8 mouse cellular contexts compared by ENCODE assay signal in genomic region chr12:99883000-99883712, GRCm38 (mm10). TPM values are rescaled to one million over a fixed set of nuclear protein-coding genes. Genes with fewer than 3 reads are reported as not detected.
DNase-seq lines count a peak whose midpoint lies in the region; ATAC-seq and TF ChIP-seq lines count a peak whose summit lies in the region.

No protein-coding gene starts in this region.

- peak overlapping the region; percentile 67 for H3K9ac ChIP-seq in heart, embryonic 15.5 days
- peak overlapping the region; percentile 85 for H3K9ac ChIP-seq in liver, embryonic 14.5 days (replicated peaks)
- H3K9ac ChIP-seq in neural tube, embryonic 11.5 days (ENCODE audit: low read length), result peak overlapping the region; percentile 67
- peak overlapping the region; percentile 82; the same call in 1 of the 2 replicates for H3K9ac ChIP-seq in stomach, postnatal 0 days (ENCODE audit: low read length)

- peak overlapping the region; percentile 89 for H3K4me3 ChIP-seq in heart, embryonic 15.5 days
- peak overlapping the region; percentile 84 to 95 for H3K4me3 ChIP-seq in liver, embryonic 14.5 days (ENCODE audit: insufficient read depth in 1 of 2, low read depth in 2 of 2, low read length in 2 of 2)
- peak overlapping the region; percentile 78 for H3K4me3 ChIP-seq in neural tube, embryonic 11.5 days (ENCODE audit: low read depth, low read length)
- H3K4me3 ChIP-seq in stomach, postnatal 0 days (ENCODE audit: low read depth, low read length), result peak overlapping the region; percentile 76

- H3K9me3 ChIP-seq in heart, embryonic 15.5 days (replicated peaks), result no peaks in the 10 kb centered on the region
- H3K9me3 ChIP-seq in liver, embryonic 14.5 days (ENCODE audit: control insufficient read depth, low read length), result no peaks in the 10 kb centered on the region
- H3K9me3 ChIP-seq in neural tube, embryonic 11.5 days (ENCODE audit: control insufficient read depth, low read length), result no peaks in the 10 kb centered on the region
- no peaks in the 10 kb centered on the region for H3K9me3 ChIP-seq in stomach, postnatal 0 days (ENCODE audit: control insufficient read depth, low read length)

- peak overlapping the region; percentile 91 for H3K27ac ChIP-seq in heart, embryonic 15.5 days
- H3K27ac ChIP-seq in liver, embryonic 14.5 days, result peak overlapping the region; percentile 92
- no peak overlapping the region for H3K27ac ChIP-seq in neural tube, embryonic 11.5 days (ENCODE audit: low read depth, low read length)
- 0 out of 2 replicates have a peak overlapping the region, but pooled peaks have one; percentile 42 for H3K27ac ChIP-seq in stomach, postnatal 0 days (replicated peaks)

- no peak for TF ChIP-seq EP300 in liver, embryonic 14.5 days (IDR thresholded peaks at IDR 0.05; ENCODE audit: low read depth)
- no peak for TF ChIP-seq EP300 in stomach, postnatal 0 days (optimal IDR thresholded peaks at IDR 0.05)

- TF ChIP-seq CTCF in liver, embryonic 14.5 days (IDR thresholded peaks at IDR 0.05; ENCODE audit: low read depth), result peak; percentile 15; the same call in 1 of the 2 replicates
- no peak for TF ChIP-seq CTCF in stomach, postnatal 0 days (IDR thresholded peaks at IDR 0.05; ENCODE audit: low read depth)

- H3K4me2 ChIP-seq in heart, embryonic 15.5 days, result peak overlapping the region; percentile 94
- H3K4me2 ChIP-seq in liver, embryonic 14.5 days (ENCODE audit: low read depth), result peak overlapping the region; percentile 99
- H3K4me2 ChIP-seq in neural tube, embryonic 11.5 days (ENCODE audit: low read depth), result peak overlapping the region; percentile 92
- peak overlapping the region; percentile 94 for H3K4me2 ChIP-seq in stomach, postnatal 0 days (replicated peaks; ENCODE audit: low read depth)

- under 1% methylated on average over 38 of the region's 38 CpGs for WGBS in heart, embryonic 15.5 days
- under 1% methylated on average over 38 of the region's 38 CpGs for WGBS in liver, embryonic 14.5 days (ENCODE audit: insufficient replicate concordance)
- under 1% methylated on average over 38 of the region's 38 CpGs for WGBS in neural tube, embryonic 11.5 days
- WGBS in stomach, postnatal 0 days, result under 1% methylated on average over 38 of the region's 38 CpGs

- peaks cover 25% of the 10 kb centered on the region for H3K4me1 ChIP-seq in heart, embryonic 15.5 days (replicated peaks)
- peaks cover 15 to 17% of the 10 kb centered on the region in 2 experiments for H3K4me1 ChIP-seq in liver, embryonic 14.5 days (replicated peaks; ENCODE audit: control insufficient read depth in 2 of 2, insufficient read depth in 2 of 2, low read length in 1 of 2)
- peaks cover 13% of the 10 kb centered on the region for H3K4me1 ChIP-seq in neural tube, embryonic 11.5 days (ENCODE audit: control insufficient read depth, insufficient read depth, low read length)
- no peaks in the 10 kb centered on the region for H3K4me1 ChIP-seq in stomach, postnatal 0 days (replicated peaks; ENCODE audit: control insufficient read depth, insufficient read depth)

- no peaks in the 10 kb centered on the region for H3K27me3 ChIP-seq in heart, embryonic 15.5 days
- no peaks in the 10 kb centered on the region for H3K27me3 ChIP-seq in liver, embryonic 14.5 days (ENCODE audit: control insufficient read depth, insufficient read depth, low read length)
- H3K27me3 ChIP-seq in neural tube, embryonic 11.5 days (ENCODE audit: control insufficient read depth, insufficient read depth, low read length), result no peaks in the 10 kb centered on the region
- H3K27me3 ChIP-seq in stomach, postnatal 0 days (ENCODE audit: control insufficient read depth, insufficient read depth, low read length), result no peaks in the 10 kb centered on the region

- ATAC-seq in CD4-positive, CD25-positive, alpha-beta regulatory T cell, adult 4 months, result peak; percentile 89
- ATAC-seq in heart, embryonic 15.5 days (replicated peaks; ENCODE audit: insufficient number of reproducible peaks, insufficient read depth, low FRiP score, low read depth), result peak; percentile 89
- peak; percentile 87 for ATAC-seq in liver, embryonic 14.5 days (ENCODE audit: insufficient read depth)
- peak; percentile 95 for ATAC-seq in neural tube, embryonic 11.5 days (ENCODE audit: insufficient read depth, low FRiP score, low TSS enrichment)
- peak; percentile 97 for ATAC-seq in stomach, postnatal 0 days (ENCODE audit: low FRiP score, low TSS enrichment)

- H3K36me3 ChIP-seq in heart, embryonic 15.5 days, result no peaks in the 10 kb centered on the region
- no peaks in the 10 kb centered on the region for H3K36me3 ChIP-seq in liver, embryonic 14.5 days (replicated peaks; ENCODE audit: control insufficient read depth, insufficient read depth, low read depth)
- H3K36me3 ChIP-seq in neural tube, embryonic 11.5 days (ENCODE audit: control insufficient read depth, insufficient read depth, low read length), result no peaks in the 10 kb centered on the region; the same call in 1 of the 2 replicates
- H3K36me3 ChIP-seq in stomach, postnatal 0 days (ENCODE audit: control insufficient read depth, insufficient read depth, low read length), result no peaks in the 10 kb centered on the region

- peak; percentile 97 for DNase-seq in c-Kit-negative CD71-positive TER-119-positive erythroid progenitor cells, embryonic 14.5 days (ENCODE audit: low read depth, low spot score)
- peak; percentile 80 for DNase-seq in fibroblast of lung, adult 2 months (ENCODE audit: low read depth)
- peak; percentile 93 to 95 for DNase-seq in kidney, postnatal 25 days
- peak; percentile 94 to 96 (median 96) for DNase-seq in liver, embryonic 14.5 days (ENCODE audit: low read depth in 3 of 3, low spot score in 3 of 3)
- DNase-seq in neural tube, embryonic 11.5 days (ENCODE audit: low spot score), result peak; percentile 95
- DNase-seq in stomach, postnatal 0 days (ENCODE audit: low spot score), result peak; percentile 93

RNA-seq across cellular contexts. Expression of gene Efcab11, which starts 1.1 kb away (rescaled TPM):
- 1 to 10 TPM; 1.0 to 1.5 TPM for polyA plus RNA-seq in CD4-positive, CD25-positive, alpha-beta regulatory T cell, adult 4 months (2017; shearing (Covaris generic))
- polyA plus RNA-seq in heart, embryonic 15.5 days (2015; fragmentation: Nextera tagmentation; extraction: Ambion mirVana), result 8.3 and 8.5 TPM in 2 replicates
- 1.5 and 2.9 TPM in 2 replicates for polyA plus RNA-seq in liver, embryonic 14.5 days (2012; rRNA removed)
- 6.1 and 6.6 TPM in 2 replicates for polyA plus RNA-seq in liver, embryonic 14.5 days (2014; fragmentation: Nextera tagmentation; extraction: Ambion mirVana)
- polyA plus RNA-seq in neural tube, embryonic 11.5 days (2014; fragmentation: Nextera tagmentation; extraction: Ambion mirVana), result 17.1 and 18.6 TPM in 2 replicates
- polyA plus RNA-seq in stomach, postnatal 0 days (2015; fragmentation: Nextera tagmentation; extraction: Ambion mirVana), result 2.8 and 3.6 TPM in 2 replicates

RNA-seq across cellular contexts. Expression of gene Tdp1, which starts 1.2 kb away (rescaled TPM):
- 10 to 100 TPM; 25.4 to 34.4 TPM for polyA plus RNA-seq in CD4-positive, CD25-positive, alpha-beta regulatory T cell, adult 4 months (2017; shearing (Covaris generic))
- polyA plus RNA-seq in heart, embryonic 15.5 days (2015; fragmentation: Nextera tagmentation; extraction: Ambion mirVana), result 21.2 and 29.9 TPM in 2 replicates
- polyA plus RNA-seq in liver, embryonic 14.5 days (2012; rRNA removed), result 15.4 and 16.8 TPM in 2 replicates
- polyA plus RNA-seq in liver, embryonic 14.5 days (2014; fragmentation: Nextera tagmentation; extraction: Ambion mirVana), result 23.3 and 29.8 TPM in 2 replicates
- polyA plus RNA-seq in neural tube, embryonic 11.5 days (2014; fragmentation: Nextera tagmentation; extraction: Ambion mirVana), result 76.2 and 77.3 TPM in 2 replicates
- 12.9 and 13.3 TPM in 2 replicates for polyA plus RNA-seq in stomach, postnatal 0 days (2015; fragmentation: Nextera tagmentation; extraction: Ambion mirVana)
